Mouse (Mus musculus) cerebellum, adult 11 months (tissue): ENCODE measurements around the gene Crocc2.
A peak's percentile ranks its signal among the peaks of the same experiment; 100 is the strongest.
"Not testable (repeated sequence)": the region's sequence is repeated elsewhere in the genome, so short reads cannot be mapped to it uniquely, and the experiment has no call there.

Experiments
- DNase-seq: peaks from one replicate; pipeline ENCODE4 v3.0.0; 2022

Crocc2 gene

GRCm38 (mm10) chr1:93162588-93162987, 5.9 kb upstream of the Crocc2 start:
- no peak for DNase-seq

DNA sequence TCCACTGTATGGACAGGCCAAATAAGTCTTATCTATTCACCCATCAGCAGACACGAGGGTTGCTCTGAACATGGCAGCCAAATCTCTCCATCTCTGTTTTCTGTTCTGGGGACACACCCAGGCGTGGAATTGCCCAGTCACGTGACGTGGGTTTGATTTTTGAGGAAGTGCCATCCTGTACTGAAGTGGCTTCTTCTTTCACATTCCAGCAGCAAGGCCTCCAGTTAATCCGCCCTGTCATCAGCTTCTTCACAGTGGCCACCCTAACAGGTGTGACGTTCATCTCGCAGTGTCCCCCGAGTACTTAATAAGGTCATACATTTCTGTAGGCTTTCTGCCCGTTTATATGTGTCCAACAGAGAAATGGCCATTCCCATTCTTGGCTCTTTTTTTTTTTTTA, 3.1 kb upstream of the Crocc2 start:
- no peak for DNase-seq

DNA sequence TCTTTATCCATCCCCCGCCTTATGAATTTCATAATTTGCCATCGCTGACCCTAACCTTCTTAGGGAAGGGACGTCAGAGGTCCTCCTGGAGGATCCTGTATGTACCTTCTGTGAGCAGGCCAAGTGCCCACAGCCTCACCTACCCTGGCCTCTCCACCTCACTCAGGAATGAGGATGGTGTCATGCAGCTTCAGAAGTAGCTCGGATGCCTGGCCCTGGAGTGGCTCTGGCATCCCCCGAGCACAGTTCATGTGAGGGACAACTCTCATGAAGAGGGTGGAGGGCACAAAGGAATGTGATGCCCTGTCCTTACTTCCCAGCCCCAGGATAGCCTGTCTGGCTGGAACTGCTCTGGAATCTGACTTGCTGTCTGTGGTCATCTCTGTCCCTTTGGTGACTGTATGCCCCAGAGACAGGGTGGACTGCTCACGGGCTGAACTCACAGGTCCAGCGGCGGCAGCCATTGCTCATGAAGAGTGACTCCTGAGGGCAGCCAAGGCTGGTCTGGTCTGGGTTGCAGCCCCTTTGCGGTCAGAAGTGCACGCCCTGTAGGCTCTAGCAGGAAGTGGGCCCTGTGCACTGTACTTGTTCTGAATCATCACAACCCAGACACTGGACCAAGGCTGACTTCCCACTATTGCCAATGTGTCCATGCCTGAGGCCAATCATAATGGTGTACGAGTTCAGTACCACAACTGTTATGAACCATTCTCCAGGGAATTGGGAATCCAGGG, 2.0 kb upstream of the Crocc2 start:
- no peak for DNase-seq

GRCm38 (mm10) chr1:93173665-93174064, 5.1 kb downstream of the Crocc2 start:
- DNase-seq, result no peak

DNA sequence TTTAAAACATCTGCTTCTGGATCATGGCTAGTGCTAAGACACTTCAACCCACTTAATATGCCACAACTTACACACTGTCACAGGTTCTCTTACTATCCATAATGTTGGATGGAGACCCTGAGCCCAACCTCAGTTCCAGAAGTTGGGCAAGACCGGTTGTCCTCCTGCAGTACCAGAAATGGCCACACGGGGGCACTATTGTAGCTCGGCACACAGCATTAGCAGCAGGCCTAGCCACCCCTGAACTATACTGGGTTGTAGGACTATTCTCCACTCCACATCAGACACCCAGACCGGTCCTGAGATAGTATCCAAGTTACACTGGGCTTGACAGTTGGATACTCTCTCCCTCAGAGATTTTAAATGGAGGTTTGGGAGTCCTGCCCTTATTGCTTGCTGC, 5.9 kb downstream of the Crocc2 start:
- peak; percentile 67 for DNase-seq

GRCm38 (mm10) chr1:93175849-93176248, 7.3 kb downstream of the Crocc2 start:
- DNase-seq, result no peak

DNA sequence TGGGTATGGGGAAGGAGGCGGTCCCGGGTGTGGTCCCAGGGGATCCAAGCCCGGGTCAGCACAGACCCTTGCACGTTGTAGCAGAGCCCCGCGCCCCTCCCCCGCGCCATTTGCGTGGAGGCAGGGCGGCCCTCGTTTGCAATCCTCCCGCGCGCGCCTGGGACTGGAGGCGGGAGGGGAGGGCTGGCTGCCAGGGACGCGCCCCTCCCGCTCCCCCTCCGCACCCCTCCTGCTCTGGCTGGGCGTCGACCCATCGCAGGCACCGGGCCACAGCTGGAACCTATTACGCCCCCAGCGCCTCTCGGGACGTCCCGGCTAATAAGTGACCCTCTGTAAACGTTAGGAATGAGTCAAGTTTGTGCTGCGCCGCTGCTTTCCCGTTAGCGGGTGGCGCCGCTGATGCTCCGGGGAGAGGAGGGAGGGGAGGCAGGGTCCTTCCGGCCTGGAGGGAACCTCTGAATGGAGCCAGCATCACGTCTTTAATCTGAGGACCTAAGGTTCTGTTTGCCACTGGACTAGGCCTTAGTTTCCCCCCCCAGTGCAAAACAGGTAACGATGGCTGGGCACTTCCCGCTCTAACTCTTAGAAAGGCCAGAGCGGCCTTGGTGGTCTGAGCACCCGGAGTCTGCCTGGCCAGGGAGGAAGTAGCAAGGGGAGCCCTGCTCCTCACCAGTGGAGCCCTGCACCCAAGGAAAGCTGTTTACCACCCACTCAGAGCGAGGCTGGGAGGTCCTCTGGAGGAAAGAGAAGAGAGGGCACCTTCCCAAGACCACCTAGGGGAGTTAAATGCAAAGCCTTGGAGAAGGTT, 8.2 kb downstream of the Crocc2 start:
- peak; percentile 12 for DNase-seq

GRCm38 (mm10) chr1:93182281-93182680, 13.8 kb downstream of the Crocc2 start:
- no peak for DNase-seq

- DNase-seq, result no peak
Observed at GRCm38 (mm10) chr1:93184071-93184828, 15.7 kb downstream of the Crocc2 start.

- no peak for DNase-seq
Observed at GRCm38 (mm10) chr1:93190726-93191305, 22.3 kb downstream of the Crocc2 start.

DNA sequence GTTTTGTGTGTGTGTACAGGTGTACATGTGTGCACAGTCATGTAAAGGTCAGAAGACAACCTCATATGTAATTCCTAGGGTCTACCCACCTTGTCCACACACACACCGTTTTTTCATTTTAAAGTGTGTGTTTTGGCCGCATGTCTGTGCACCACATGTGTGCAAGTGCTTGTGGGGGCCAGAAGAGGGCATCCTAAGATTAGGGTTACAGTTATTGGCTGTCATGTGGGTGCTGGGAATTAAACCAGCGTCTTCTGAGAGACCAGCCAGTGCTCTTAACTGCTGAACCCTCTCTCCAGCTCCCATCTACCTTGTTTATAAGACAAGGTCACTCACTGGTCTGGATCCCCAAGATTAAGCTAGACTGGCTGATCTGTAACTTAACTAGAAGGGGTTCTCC, 26.4 kb downstream of the Crocc2 start:
- DNase-seq, result no peak

- DNase-seq, result not testable (repeated sequence)
Observed at GRCm38 (mm10) chr1:93197454-93197853, 28.9 kb downstream of the Crocc2 start.

GRCm38 (mm10) chr1:93197916-93198315, 29.4 kb downstream of the Crocc2 start:
- DNase-seq, result no peak

- no peak for DNase-seq
Observed at GRCm38 (mm10) chr1:93206277-93206970, 37.9 kb downstream of the Crocc2 start.

- no peak for DNase-seq
Observed at GRCm38 (mm10) chr1:93207536-93208064, 39.1 kb downstream of the Crocc2 start.

GRCm38 (mm10) chr1:93210213-93210641, 41.7 kb downstream of the Crocc2 start:
- DNase-seq, result peak; percentile 25

GRCm38 (mm10) chr1:93211019-93211418, 42.5 kb downstream of the Crocc2 start:
- DNase-seq, result no peak

DNA sequence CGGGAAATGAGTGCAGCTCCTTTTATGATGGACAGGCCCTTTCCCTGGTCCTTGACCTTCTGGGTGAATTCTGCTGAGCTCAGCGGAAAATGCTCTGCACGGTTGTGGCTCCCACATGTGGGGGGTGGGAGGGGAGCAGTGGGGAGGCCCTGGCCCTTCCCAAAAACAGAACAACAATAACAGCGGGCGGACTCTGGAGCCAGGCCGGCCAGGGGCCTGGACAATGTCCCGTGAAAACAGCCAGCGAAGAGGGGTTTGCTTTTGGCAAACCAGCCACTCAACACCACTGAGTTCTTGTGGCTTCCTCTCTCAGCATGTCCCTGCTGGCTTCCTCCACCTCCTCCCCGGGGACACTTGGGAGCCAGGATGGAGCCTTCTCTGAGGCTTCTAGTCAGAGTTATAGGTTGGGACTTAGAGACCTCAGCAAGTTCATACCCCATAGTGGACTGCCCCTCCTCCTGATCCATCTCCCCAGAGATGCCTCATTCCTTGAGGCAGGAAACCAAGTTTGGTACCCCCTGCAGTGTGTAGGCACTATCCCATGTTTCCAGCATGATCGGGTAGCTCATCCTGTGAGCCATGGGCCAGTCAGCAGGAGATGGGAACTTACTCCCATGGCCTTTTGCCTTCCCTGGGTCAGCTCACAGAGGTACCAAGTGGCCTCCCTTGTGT, 43.2 kb downstream of the Crocc2 start:
- DNase-seq, result no peak

DNA sequence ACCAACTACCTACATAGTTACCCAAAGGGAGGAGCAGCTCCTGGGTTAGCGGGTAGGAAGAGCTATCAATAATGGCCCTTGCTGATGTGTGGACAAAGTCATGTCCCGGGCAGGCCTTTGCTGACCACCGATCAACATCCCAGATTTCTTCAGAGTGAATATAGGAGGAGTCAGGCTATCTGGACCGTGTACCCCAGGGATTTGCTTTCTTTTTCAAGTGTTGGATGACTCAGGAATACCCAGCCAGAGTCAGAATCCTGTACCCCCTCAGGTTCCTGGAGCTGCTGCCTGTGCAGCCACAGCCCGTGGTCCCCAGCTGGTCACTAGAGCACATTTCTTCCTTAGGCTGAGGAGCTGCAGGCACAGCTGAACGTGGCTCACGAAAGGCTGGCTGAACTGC, 43.9 kb downstream of the Crocc2 start:
- DNase-seq, result no peak

GRCm38 (mm10) chr1:93214612-93215011, 46.1 kb downstream of the Crocc2 start:
- DNase-seq, result no peak

DNA sequence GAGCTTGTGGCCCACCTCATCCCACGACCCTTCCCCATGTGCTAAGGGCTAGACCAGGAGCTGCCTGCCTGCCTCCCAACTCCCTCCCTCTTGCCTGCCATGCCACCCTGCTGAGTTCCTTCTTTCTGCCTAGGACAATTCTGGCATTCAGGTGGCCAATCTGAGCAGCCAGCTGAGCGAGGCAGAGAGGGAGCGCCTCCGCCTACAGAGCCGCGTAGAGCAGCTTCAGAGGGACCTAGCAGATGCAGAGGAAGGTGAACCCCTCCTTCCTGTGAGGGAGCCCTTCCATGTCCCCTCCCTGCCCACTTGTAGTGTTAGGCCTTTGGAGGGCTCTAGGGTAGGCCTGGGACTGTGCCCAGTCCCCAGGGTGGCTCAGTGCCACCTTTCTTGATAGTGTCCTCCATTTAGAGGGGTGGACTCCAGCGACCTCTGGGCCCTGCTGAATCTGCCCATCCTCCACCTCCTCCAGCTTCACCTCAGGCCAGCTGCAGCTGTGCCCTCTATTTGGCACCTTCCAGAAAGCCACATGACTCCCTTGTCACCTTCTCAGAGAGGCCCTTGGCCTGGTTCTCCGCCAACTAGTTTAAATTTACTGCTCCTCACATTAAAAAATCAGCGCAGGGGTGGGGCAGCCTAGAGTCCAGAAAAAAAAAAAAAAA, 48.4 kb downstream of the Crocc2 start:
- DNase-seq, result no peak
